Mouse (Mus musculus) MEL (cell line): ENCODE measurements around the gene Smcp. TPM values are rescaled to one million over a fixed set of nuclear protein-coding genes. Genes with fewer than 3 reads are reported as not detected.

Experiments used
- DNase-seq: peaks from one replicate; pipeline ENCODE4 v3.0.0; 2011; ENCODE audit warnings: low read depth, low spot score
- H3K27ac ChIP-seq: 2 replicates; pipeline ENCODE4 v1.5.1; 2012; ENCODE audit warnings: low read depth, mild to moderate bottlenecking, control low read depth, low read length, moderate library complexity; ENCODE audit not compliant: control insufficient read depth
- H3K27me3 ChIP-seq, 2 experiments: fragments of 150-350 bp in 1 of 2; sonication (generic) in 1 of 2; 2 replicates each; pipeline ENCODE4 v1.6.1; 2012; ENCODE audit warnings: low read length in 2 of 2, mild to moderate bottlenecking in 2 of 2, improper control_type of control experiment in 1 of 2, moderate library complexity in 1 of 2; ENCODE audit not compliant: insufficient read depth in 2 of 2, control insufficient read depth in 1 of 2
- H3K36me3 ChIP-seq, 2 experiments: 2 replicates each; pipeline ENCODE4 v1.6.1; 2012 to 2014; ENCODE audit warnings: low read length in 2 of 2, improper control_type of control experiment in 1 of 2, inconsistent platforms in 1 of 2, mild to moderate bottlenecking in 1 of 2; ENCODE audit not compliant: insufficient read depth in 2 of 2, control insufficient read depth in 1 of 2
- H3K4me1 ChIP-seq, 2 experiments: fragments of 150-350 bp in 1 of 2; sonication (generic) in 1 of 2; 2 replicates each; pipeline ENCODE4 v1.6.1; 2012; ENCODE audit warnings: low read length in 2 of 2, improper control_type of control experiment in 1 of 2, mild to moderate bottlenecking in 1 of 2; ENCODE audit not compliant: insufficient read depth in 2 of 2, control insufficient read depth in 1 of 2
- H3K4me3 ChIP-seq, 2 experiments: fragments of 150-350 bp in 1 of 2; sonication (generic) in 1 of 2; 2 replicates each; pipeline ENCODE4 v1.5.1; 2012; ENCODE audit warnings: low read depth in 2 of 2, low read length in 2 of 2, mild to moderate bottlenecking in 2 of 2, moderate library complexity in 2 of 2, control low read depth in 1 of 2, improper control_type of control experiment in 1 of 2; ENCODE audit not compliant: control insufficient read depth in 1 of 2, insufficient read depth in 1 of 2
- H3K79me2 ChIP-seq: 2 replicates; pipeline ENCODE4 v1.6.1; 2012; ENCODE audit warnings: mild to moderate bottlenecking, low read length, moderate library complexity; ENCODE audit not compliant: control insufficient read depth, poor library complexity, insufficient read depth
- H3K9ac ChIP-seq: 2 replicates; pipeline ENCODE4 v1.6.1; 2012; ENCODE audit warnings: low read depth, mild to moderate bottlenecking, control low read depth, low read length, moderate library complexity; ENCODE audit not compliant: control insufficient read depth, poor library complexity, severe bottlenecking
- H3K9me3 ChIP-seq: fragments of 150-350 bp; sonication (generic); replicated peaks from 2 replicates; pipeline ENCODE4 v1.6.1; 2012; ENCODE audit warnings: mild to moderate bottlenecking, low read length, improper control_type of control experiment, moderate library complexity; ENCODE audit not compliant: insufficient read depth
- BHLHE40 ChIP-seq: IDR thresholded peaks from 2 replicates; pipeline ENCODE4 v1.6.1; 2012; ENCODE audit warnings: low read depth, mild to moderate bottlenecking, inconsistent platforms, low read length, improper control_type of control experiment, borderline replicate concordance
- CHD1 ChIP-seq: IDR thresholded peaks from 2 replicates; pipeline ENCODE4 v1.6.1; 2012; ENCODE audit warnings: low read depth, mild to moderate bottlenecking, inconsistent platforms, low read length, improper control_type of control experiment
- CHD2 ChIP-seq: IDR thresholded peaks from 2 replicates; pipeline ENCODE4 v1.6.1; 2011; ENCODE audit warnings: low read length, improper control_type of control experiment
- E2F4 ChIP-seq: IDR thresholded peaks from 2 replicates; pipeline ENCODE4 v1.6.1; 2011; ENCODE audit warnings: low read depth, low read length, improper control_type of control experiment, borderline replicate concordance
- EP300 ChIP-seq, 2 experiments: IDR thresholded peaks; 2 replicates each; pipeline ENCODE4 v1.6.1; 2011; ENCODE audit warnings: improper control_type of control experiment in 2 of 2, low read length in 2 of 2, low read depth in 1 of 2, mild to moderate bottlenecking in 1 of 2
- ETS1 ChIP-seq: IDR thresholded peaks from 2 replicates; pipeline ENCODE4 v1.6.1; 2012; ENCODE audit warnings: low read depth, mild to moderate bottlenecking, inconsistent platforms, low read length, improper control_type of control experiment, moderate library complexity
- KAT2A ChIP-seq: conservative IDR thresholded peaks from 2 replicates; pipeline ENCODE4 v1.6.1; 2012; ENCODE audit warnings: low read depth, low read length, improper control_type of control experiment, inconsistent platforms
- MAX ChIP-seq: IDR thresholded peaks from 2 replicates; pipeline ENCODE4 v1.6.1; 2011; ENCODE audit warnings: low read length, improper control_type of control experiment
- MAZ ChIP-seq: IDR thresholded peaks from 2 replicates; pipeline ENCODE4 v1.6.1; 2012; ENCODE audit warnings: low read depth, mild to moderate bottlenecking, inconsistent platforms, low read length, improper control_type of control experiment
- MXI1 ChIP-seq: IDR thresholded peaks from 2 replicates; pipeline ENCODE4 v1.6.1; 2011; ENCODE audit warnings: mild to moderate bottlenecking, low read depth, low read length, improper control_type of control experiment
- MYC ChIP-seq: IDR thresholded peaks from 2 replicates; pipeline ENCODE4 v1.6.1; 2011; ENCODE audit warnings: low read depth, mild to moderate bottlenecking, low read length, improper control_type of control experiment, moderate library complexity
- NRF1 ChIP-seq: IDR thresholded peaks from 2 replicates; pipeline ENCODE4 v1.6.1; 2014; ENCODE audit warnings: low read depth, mild to moderate bottlenecking, inconsistent platforms, low read length, improper control_type of control experiment, moderate library complexity; ENCODE audit not compliant: poor library complexity, insufficient read depth, severe bottlenecking
- POLR2AphosphoS5 ChIP-seq: IDR thresholded peaks from 2 replicates; pipeline ENCODE4 v1.6.1; 2012; ENCODE audit warnings: low read depth, borderline replicate concordance, mild to moderate bottlenecking, inconsistent platforms, low read length, moderate library complexity, mixed read lengths
- RCOR1 ChIP-seq: IDR thresholded peaks from 2 replicates; pipeline ENCODE4 v1.6.1; 2012; ENCODE audit warnings: low read depth, mild to moderate bottlenecking, inconsistent platforms, low read length, improper control_type of control experiment
- SIN3A ChIP-seq: IDR thresholded peaks from 2 replicates; pipeline ENCODE4 v1.6.1; 2012; ENCODE audit warnings: low read length, improper control_type of control experiment, inconsistent platforms
- SMC3 ChIP-seq: IDR thresholded peaks from 2 replicates; pipeline ENCODE4 v1.6.1; 2011; ENCODE audit warnings: low read depth, low read length, improper control_type of control experiment
- TCF12 ChIP-seq: IDR thresholded peaks from 2 replicates; pipeline ENCODE4 v1.6.1; 2014; ENCODE audit warnings: low read depth, mild to moderate bottlenecking, inconsistent platforms, low read length, improper control_type of control experiment, moderate library complexity
- USF2 ChIP-seq, 2 experiments: IDR thresholded peaks; 2 replicates each; pipeline ENCODE4 v1.6.1; 2011 to 2012; ENCODE audit warnings: improper control_type of control experiment in 2 of 2, low read length in 2 of 2, borderline replicate concordance in 1 of 2, inconsistent platforms in 1 of 2, low read depth in 1 of 2, mild to moderate bottlenecking in 1 of 2; ENCODE audit not compliant: insufficient read depth in 1 of 2
- ZC3H11A ChIP-seq: IDR thresholded peaks from 2 replicates; pipeline ENCODE4 v1.6.1; 2012; ENCODE audit warnings: low read depth, mild to moderate bottlenecking, inconsistent platforms, low read length, improper control_type of control experiment
- ZKSCAN1 ChIP-seq: IDR thresholded peaks from 2 replicates; pipeline ENCODE4 v1.6.1; 2012; ENCODE audit warnings: low read depth, mild to moderate bottlenecking, inconsistent platforms, low read length, improper control_type of control experiment, moderate library complexity
- ZMIZ1 ChIP-seq: IDR thresholded peaks from 2 replicates; pipeline ENCODE4 v1.6.1; 2012; ENCODE audit warnings: low read depth, mild to moderate bottlenecking, inconsistent platforms, low read length, improper control_type of control experiment, moderate library complexity
- polyA plus RNA-seq, 2 experiments: library from polyadenylated mRNA; stranded (reverse) in 1 of 2; unstranded in 1 of 2; fragments of >175 nt in 1 of 2; fragments of >200 nt in 1 of 2; gene quantifications; 2 replicates each; pipeline versions ENCODE4 v1.2.1 to v1.2.4; 2012; ENCODE audit warnings: low replicate concordance in 2 of 2, low read depth in 1 of 2; ENCODE audit not compliant: insufficient read length in 2 of 2, insufficient read depth in 1 of 2, missing spikeins in 1 of 2
- total RNA-seq: library from RNA; depleted of rRNA; stranded (reverse); fragments of 300-350 nt; gene quantifications from 2 replicates; pipeline ENCODE4 v1.2.3, GENCODE M21; 2012

The Smcp gene
- total and polyA plus RNA-seq, 3 experiments, result not detected

GRCm38 (mm10) chr3:92637745-92638652 lies 49.2 kb upstream of the Smcp start:
- H3K4me1 ChIP-seq, result no peaks in the 10 kb centered on the region
- H3K36me3 ChIP-seq, result no peaks in the 10 kb centered on the region
- TF ChIP-seq NRF1, result no peak
- TF ChIP-seq BHLHE40, result no peak
- TF ChIP-seq TCF12, result no peak
- TF ChIP-seq ZKSCAN1, result no peak
- TF ChIP-seq CHD2, result no peak
- no peak for TF ChIP-seq MXI1
- TF ChIP-seq SIN3A, result no peak
- TF ChIP-seq EP300 (IDR thresholded peaks at IDR 0.05; ENCODE audit: low read depth in 1 of 2, low read length in 2 of 2), result no peak
- no peak for TF ChIP-seq MAX
- TF ChIP-seq SMC3, result no peak
- TF ChIP-seq MAZ, result no peak
- TF ChIP-seq KAT2A, result no peak
- no peak for TF ChIP-seq RCOR1
- TF ChIP-seq USF2 (IDR thresholded peaks at IDR 0.05; ENCODE audit: borderline replicate concordance in 1 of 2, insufficient read depth in 1 of 2, low read depth in 1 of 2, low read length in 2 of 2), result no peak
- TF ChIP-seq E2F4, result no peak
- TF ChIP-seq ZMIZ1, result no peak
- no peak for TF ChIP-seq ZC3H11A
- no peak for TF ChIP-seq MYC
- TF ChIP-seq ETS1, result no peak
- no peak overlapping the region for H3K9ac ChIP-seq
- H3K79me2 ChIP-seq, result no peaks in the 10 kb centered on the region
- H3K27me3 ChIP-seq, result no peaks in the 10 kb centered on the region
- H3K4me3 ChIP-seq, result no peak overlapping the region
- H3K9me3 ChIP-seq, result no peaks in the 10 kb centered on the region
- DNase-seq, result no peak
- H3K27ac ChIP-seq, result no peak overlapping the region

GRCm38 (mm10) chr3:92621560-92621959 lies 32.8 kb upstream of the Smcp start, which contains the start of gene Lce6a:
Gene Lce6a (minus strand): TSS chr3:92621660.
- no peak within 1 kb of the TSS for H3K27ac ChIP-seq
- no peaks in the 10 kb centered on the region for H3K36me3 ChIP-seq
- no peak for TF ChIP-seq CHD1
- TF ChIP-seq POLR2AphosphoS5, result no peak
- TF ChIP-seq, all 39 proteins: peak for 0
- Histone ChIP-seq H3K9me3 (no peaks in the 10 kb centered on the region), H3K4me3 (no peak within 1 kb of the TSS), H3K79me2 (no peaks in the 10 kb centered on the region), H3K9ac (no peak within 1 kb of the TSS), H3K4me1 (no peaks in the 10 kb centered on the region), H3K27me3 (no peaks in the 10 kb centered on the region)
- DNase-seq, result no peak
